Mouse (Mus musculus) ovary, postnatal 14 days (tissue): ENCODE measurements around the gene Slc50a1.

Experiments used
- DNase-seq: peaks from one replicate; pipeline ENCODE4 v3.0.0; 2022; ENCODE audit warnings: low spot score

Slc50a1 gene

GRCm38 (mm10) chr3:89262417-89262816 lies 8.0 kb downstream of the Slc50a1 start:
- no peak for DNase-seq

GRCm38 (mm10) chr3:89260211-89260610 lies 10.2 kb downstream of the Slc50a1 start:
- no peak for DNase-seq

GRCm38 (mm10) chr3:89259076-89259475 lies 11.3 kb downstream of the Slc50a1 start, which contains the start of gene Dpm3:
TSS of gene Dpm3 (plus strand) at chr3:89259358.
- no peak for DNase-seq

- DNase-seq: no peak
These were observed 14.2 kb downstream of the Slc50a1 start for GRCm38 (mm10) chr3:89256177-89256576.

- DNase-seq: no peak
These were observed 15.4 kb downstream of the Slc50a1 start for GRCm38 (mm10) chr3:89254994-89255393.

- DNase-seq: no peak
These were observed 18.9 kb downstream of the Slc50a1 start for GRCm38 (mm10) chr3:89251365-89251895.

- no peak for DNase-seq
These were observed 19.8 kb downstream of the Slc50a1 start for GRCm38 (mm10) chr3:89250435-89251040.

GRCm38 (mm10) chr3:89247466-89247865 lies 22.9 kb downstream of the Slc50a1 start:
- DNase-seq: no peak

GRCm38 (mm10) chr3:89246261-89247100 lies 23.9 kb downstream of the Slc50a1 start, which contains the start of gene Trim46:
TSS of gene Trim46 (minus strand) at chr3:89246309.
- DNase-seq: peak; percentile 84

GRCm38 (mm10) chr3:89245688-89246171 lies 24.6 kb downstream of the Slc50a1 start, which contains the start of gene Krtcap2:
TSS of gene Krtcap2 (plus strand) at chr3:89245966.
- DNase-seq: no peak

- no peak for DNase-seq
These were observed 25.2 kb downstream of the Slc50a1 start for GRCm38 (mm10) chr3:89244982-89245687.

- DNase-seq: no peak
These were observed 26.0 kb downstream of the Slc50a1 start for GRCm38 (mm10) chr3:89244158-89244981.

- DNase-seq: no peak
These were observed 26.8 kb downstream of the Slc50a1 start for GRCm38 (mm10) chr3:89243609-89244008.

- peak; percentile 53 for DNase-seq
These were observed 28.0 kb downstream of the Slc50a1 start for GRCm38 (mm10) chr3:89242331-89242895.

- DNase-seq: no peak
These were observed 31.9 kb downstream of the Slc50a1 start for GRCm38 (mm10) chr3:89238494-89238893.

- DNase-seq: no peak
These were observed 32.7 kb downstream of the Slc50a1 start for GRCm38 (mm10) chr3:89237682-89238081.

- no peak for DNase-seq
These were observed 33.9 kb downstream of the Slc50a1 start for GRCm38 (mm10) chr3:89236516-89236915.

- no peak for DNase-seq
These were observed 36.7 kb downstream of the Slc50a1 start for GRCm38 (mm10) chr3:89233562-89234110.

- no peak for DNase-seq
These were observed 37.8 kb downstream of the Slc50a1 start for GRCm38 (mm10) chr3:89232614-89233013.

GRCm38 (mm10) chr3:89231772-89232275 lies 38.5 kb downstream of the Slc50a1 start:
- DNase-seq: no peak
